Mouse (Mus musculus): ENCODE measurements around the gene Lrch4.
"Not testable (repeated sequence)": the region's sequence is repeated elsewhere in the genome, so short reads cannot be mapped to it uniquely, and the experiment has no call there.

Lrch4 gene

GRCm38 (mm10) chr5:137613550-137613949 is 15.4 kb upstream of the Lrch4 start, which contains the start of gene Pcolce:
Gene Pcolce (minus strand): TSS chr5:137613784.
- no peak for DNase-seq

- DNase-seq: not testable (repeated sequence)
Measured at GRCm38 (mm10) chr5:137614921-137615320, 14.0 kb upstream of the Lrch4 start.

- DNase-seq: no peak
Measured at GRCm38 (mm10) chr5:137615347-137615746, 13.6 kb upstream of the Lrch4 start.

- DNase-seq: no peak
Measured at GRCm38 (mm10) chr5:137623937-137624530, 4.9 kb upstream of the Lrch4 start.

- DNase-seq: peak; percentile 43
Measured at GRCm38 (mm10) chr5:137627991-137628390, 930 bp upstream of the Lrch4 start.

- DNase-seq: no peak
Measured at GRCm38 (mm10) chr5:137629306-137629721, 393 bp downstream of the Lrch4 start.

- peak; percentile 71 for DNase-seq
Measured at GRCm38 (mm10) chr5:137629906-137630545, 1.1 kb downstream of the Lrch4 start.

- peak; percentile 51 for DNase-seq
Measured at GRCm38 (mm10) chr5:137630602-137631001, 1.7 kb downstream of the Lrch4 start.

- peak; percentile 92 for DNase-seq
Measured at GRCm38 (mm10) chr5:137631171-137631570, 2.2 kb downstream of the Lrch4 start.

- no peak for DNase-seq
Measured at GRCm38 (mm10) chr5:137631591-137631990, 2.7 kb downstream of the Lrch4 start.

- no peak for DNase-seq
Measured at GRCm38 (mm10) chr5:137633397-137634084, 4.6 kb downstream of the Lrch4 start.

GRCm38 (mm10) chr5:137639472-137639871 is 10.6 kb downstream of the Lrch4 start:
- DNase-seq: no peak

GRCm38 (mm10) chr5:137641054-137641453 is 12.1 kb downstream of the Lrch4 start, which contains the start of gene Sap25:
Gene Sap25 (plus strand): TSS chr5:137641334.
- DNase-seq: peak; percentile 70

- no peak for DNase-seq
Measured at GRCm38 (mm10) chr5:137642886-137643285, 14.0 kb downstream of the Lrch4 start.

GRCm38 (mm10) chr5:137644484-137644883 is 15.6 kb downstream of the Lrch4 start:
- no peak for DNase-seq

GRCm38 (mm10) chr5:137645091-137645651 is 16.2 kb downstream of the Lrch4 start:
- DNase-seq: peak; percentile 49

GRCm38 (mm10) chr5:137645652-137646091 is 16.8 kb downstream of the Lrch4 start, which contains the start of gene Irs3:
Gene Irs3 (minus strand): TSS chr5:137645714.
- DNase-seq: no peak

- DNase-seq: no peak
Measured at GRCm38 (mm10) chr5:137647827-137648601, 19.1 kb downstream of the Lrch4 start.

- DNase-seq: no peak
Measured at GRCm38 (mm10) chr5:137649251-137649650, 20.3 kb downstream of the Lrch4 start.

GRCm38 (mm10) chr5:137649669-137650571 is 21.0 kb downstream of the Lrch4 start:
- DNase-seq: no peak

- DNase-seq: peak; percentile 80
Measured at GRCm38 (mm10) chr5:137652474-137652873, 23.6 kb downstream of the Lrch4 start.
